Mouse (Mus musculus) liver, postnatal 0 days (tissue): ENCODE results near the gene Dppa3.

Experiments
- CTCF ChIP-seq: sonication (generic); IDR thresholded peaks from 2 replicates; pipeline ENCODE4 v1.5.1; 2016; ENCODE audit warnings: antibody characterized with exemption, low read depth
- EP300 ChIP-seq: IDR thresholded peaks from 2 replicates; pipeline ENCODE4 v1.6.1; 2016; ENCODE audit warnings: antibody characterized with exemption, low read depth, mild to moderate bottlenecking

- TF ChIP-seq CTCF (no peak), EP300 (no peak)
Observed at GRCm38 (mm10) chr6:122670201-122670551, 44.0 kb downstream of the Dppa3 start.
